Mouse (Mus musculus) cerebellum, postnatal 14 days (tissue): Measurements from ENCODE around the gene Mrps18b.

ENCODE experiments used
- DNase-seq, 2 experiments: peaks; one replicate each; pipeline ENCODE4 v3.0.0; 2021; ENCODE audit warnings: mixed read lengths in 2 of 2

Mrps18b gene

DNA sequence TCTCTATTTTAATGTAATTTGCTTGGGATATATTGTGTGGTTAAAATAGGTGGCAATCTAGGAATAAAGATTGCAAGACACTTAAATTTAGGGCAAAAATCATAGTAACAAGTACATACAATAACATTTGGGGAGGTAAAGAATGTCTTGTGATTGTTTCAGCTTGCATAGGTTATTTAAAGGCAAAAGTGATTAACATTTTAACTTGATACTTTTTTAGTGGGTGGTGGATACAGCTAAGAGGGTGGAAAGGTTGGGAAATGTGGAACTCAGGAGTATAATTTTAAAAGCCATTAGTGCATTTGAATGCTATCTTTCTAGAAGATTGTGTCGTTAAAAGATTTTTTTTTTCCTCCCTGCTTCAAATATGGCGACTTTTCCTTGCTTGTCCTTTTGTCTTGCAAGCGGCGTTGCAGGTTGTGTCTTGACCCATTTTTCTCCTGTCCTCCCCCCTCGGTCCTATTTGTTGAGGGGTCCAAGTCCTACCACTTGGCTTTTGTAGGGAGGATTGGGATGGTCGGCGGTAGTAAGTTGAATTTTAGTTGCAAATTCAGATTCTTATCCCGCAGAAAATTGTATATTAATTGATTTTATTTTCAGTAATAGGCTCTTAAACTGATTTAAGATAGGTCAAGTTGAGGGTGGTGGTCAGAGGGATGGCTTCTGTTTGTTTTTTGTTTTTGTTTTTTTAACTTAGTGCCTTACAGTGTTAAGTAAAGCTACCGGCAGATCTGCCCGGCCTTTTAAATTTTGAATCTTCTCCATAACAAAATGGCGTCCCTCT is 2.3 kb upstream of the Mrps18b start:
- peak; percentile 73 to 75 for DNase-seq

DNA sequence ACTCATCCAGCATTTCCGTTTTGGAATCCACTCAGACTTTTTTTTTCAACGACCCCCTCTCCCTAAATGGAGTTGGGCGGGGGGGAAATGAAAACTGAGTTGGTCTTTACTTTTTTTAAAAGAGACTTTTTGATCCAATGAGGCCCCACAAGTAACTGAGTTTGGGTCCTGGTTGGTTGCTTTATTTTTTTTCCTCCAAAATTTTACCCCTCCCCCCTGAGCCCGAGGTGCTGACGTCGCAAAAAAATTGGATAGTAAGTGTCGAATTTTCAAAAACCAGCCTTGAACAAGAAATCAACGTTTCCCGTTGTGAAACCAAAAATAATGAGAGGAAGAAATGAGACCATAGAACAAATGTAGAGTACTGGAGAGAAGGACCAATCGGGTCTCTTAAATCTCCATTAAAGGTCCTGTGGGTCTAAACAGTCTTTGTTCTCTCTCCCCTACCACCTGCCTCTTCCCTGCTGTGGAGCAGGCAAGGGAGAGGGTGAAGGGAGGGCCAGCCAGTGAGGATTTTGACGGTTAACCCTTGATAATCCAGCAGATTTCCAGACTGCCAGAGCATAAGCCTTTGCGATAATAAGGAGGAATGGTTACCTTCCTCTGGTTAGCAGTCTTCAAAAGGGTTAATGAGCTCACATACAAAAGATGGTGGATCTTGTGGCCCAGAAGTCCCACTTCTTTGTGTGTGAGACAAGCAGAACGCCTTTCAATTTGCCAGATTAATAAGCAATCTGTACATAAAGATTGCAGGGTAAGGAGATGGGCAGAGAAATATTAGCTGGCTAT is 1.5 kb upstream of the Mrps18b start:
- peak; percentile 84 to 85 for DNase-seq

DNA sequence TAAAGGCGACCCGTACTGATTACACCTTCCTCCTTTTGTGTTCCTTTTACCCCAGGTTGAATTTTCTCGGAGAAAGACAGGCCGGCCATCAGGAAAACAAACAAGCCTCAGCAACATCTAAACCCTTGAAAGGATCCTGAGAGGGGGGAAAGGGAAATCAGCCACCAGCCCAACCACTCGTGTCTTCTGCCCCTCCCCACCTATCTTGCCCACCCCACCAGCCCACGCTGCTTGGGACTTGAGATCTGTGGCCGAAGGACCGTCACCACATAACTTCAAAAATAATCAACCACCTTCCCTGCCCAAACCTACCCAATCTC is 914 bp upstream of the Mrps18b start:
- DNase-seq, result no peak

DNA sequence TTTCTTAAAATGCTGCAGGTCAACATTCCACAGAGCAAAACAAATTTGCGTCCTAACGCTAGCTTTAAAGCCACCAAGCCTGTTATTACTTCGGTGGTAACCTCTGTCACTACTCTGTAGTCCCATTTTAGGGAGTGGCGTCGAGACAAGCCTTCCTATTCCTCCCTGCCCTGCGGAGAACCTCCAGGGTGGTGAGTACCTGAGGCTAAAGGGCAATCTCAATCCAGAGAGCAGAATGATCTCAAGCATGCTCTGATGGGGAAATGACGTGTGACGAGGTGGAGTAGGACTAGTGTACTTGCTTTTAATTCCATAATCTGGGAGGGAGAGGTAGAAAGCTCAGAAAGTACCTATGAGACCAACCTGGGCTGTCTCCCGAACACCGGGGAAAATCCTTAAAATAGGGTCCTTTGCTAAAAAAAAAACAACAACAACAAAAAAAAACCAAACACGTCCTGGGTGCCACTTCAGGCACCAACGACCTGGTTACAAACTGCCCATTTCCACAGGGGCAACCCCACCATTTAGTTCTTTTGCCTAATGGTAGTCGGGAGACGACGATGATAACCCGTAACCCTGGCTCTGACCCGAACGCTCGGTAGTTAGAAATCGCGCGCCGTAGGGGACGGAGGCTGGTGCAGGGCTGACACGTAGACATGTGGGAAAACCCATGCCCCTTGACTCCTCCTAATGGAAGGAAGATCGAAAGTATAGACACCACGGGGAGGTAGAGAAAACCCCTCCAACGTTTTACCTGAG is 472 bp downstream of the Mrps18b start:
- DNase-seq, result no peak

DNA sequence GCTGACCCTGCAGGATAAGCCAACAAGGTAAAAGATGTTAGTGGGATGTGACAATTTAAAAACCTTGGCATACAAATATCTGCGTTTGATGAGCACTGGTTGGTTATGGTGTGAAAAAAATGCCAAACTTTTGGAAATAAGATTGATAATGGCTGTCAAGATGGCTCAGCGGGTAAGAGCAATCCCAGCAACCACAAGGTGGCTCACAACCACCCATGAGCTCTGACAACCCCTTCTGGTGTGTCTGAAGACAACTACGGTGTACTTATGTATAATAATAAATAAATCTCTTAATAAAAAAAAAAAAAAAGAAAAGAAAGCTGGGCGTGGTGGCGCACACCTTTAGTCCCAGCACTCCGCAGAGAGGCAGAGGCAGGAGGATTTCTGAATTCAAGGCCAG is 1.2 kb downstream of the Mrps18b start:
- no peak for DNase-seq

- peak; percentile 94 to 96 for DNase-seq
Measured at GRCm38 (mm10) chr17:35909919-35910369, 6.2 kb downstream of the Mrps18b start, which contains the start of gene Atat1. Gene Atat1 (minus strand): TSS chr17:35910075.

DNA sequence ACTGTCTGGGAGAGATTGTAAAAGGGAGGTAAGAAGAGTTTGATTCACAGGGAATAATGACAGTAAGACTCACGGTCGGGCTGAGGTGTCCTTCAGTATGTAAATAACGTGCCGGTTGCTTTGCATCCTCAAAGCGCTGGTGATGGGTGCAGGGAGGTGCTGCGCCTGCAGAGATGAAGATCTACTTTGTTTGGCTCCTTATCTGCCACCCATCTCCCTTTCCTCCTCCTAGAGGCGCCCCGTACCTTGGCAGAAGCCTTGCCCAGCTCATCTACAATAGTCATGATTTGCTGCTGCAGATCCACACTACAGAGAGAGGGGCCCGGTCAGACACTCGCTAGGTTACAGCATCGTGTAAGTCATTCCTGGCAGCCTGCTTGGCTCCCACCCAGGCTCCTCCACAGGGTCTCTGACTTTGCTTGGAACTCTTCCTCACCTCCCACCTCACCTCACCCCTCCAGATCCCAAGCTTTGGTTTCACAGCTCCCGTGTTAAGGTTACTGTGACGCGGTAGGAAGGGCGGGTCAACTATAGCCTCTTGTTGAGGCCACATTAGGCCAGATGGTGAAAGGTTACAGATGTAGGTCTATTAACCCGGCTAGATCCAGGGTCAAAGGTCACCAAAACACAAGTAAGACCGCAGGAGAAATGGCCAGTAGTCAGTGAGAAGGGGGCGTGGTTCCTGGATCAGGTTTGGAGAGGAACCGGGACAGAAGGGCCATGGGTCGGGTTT is 6.8 kb downstream of the Mrps18b start:
- peak; percentile 45 to 67 for DNase-seq

GRCm38 (mm10) chr17:35907609-35908008 is 8.6 kb downstream of the Mrps18b start:
- DNase-seq, result no peak

DNA sequence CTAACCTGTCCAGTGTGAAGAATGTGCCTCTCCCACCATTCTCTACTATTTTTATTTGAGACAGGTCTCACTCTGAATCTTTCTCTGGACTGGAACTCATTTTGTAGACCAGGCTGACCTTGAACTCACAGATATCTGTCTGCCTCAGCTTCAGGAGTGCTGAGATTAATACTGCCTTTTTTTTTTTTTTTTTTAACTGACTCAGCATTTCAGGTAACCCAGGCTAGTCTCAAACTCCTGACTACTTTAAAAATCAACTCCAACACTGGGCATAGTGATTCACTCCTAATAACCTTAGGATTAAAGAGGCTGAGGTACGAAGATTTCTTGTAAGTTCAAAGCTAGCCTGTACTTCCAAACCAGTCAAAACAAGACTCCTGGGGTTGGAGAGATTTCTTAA is 10.6 kb downstream of the Mrps18b start:
- no peak for DNase-seq

GRCm38 (mm10) chr17:35903992-35904355 is 12.2 kb downstream of the Mrps18b start:
- no peak for DNase-seq

GRCm38 (mm10) chr17:35903343-35903991 is 12.7 kb downstream of the Mrps18b start:
- no peak for DNase-seq

DNA sequence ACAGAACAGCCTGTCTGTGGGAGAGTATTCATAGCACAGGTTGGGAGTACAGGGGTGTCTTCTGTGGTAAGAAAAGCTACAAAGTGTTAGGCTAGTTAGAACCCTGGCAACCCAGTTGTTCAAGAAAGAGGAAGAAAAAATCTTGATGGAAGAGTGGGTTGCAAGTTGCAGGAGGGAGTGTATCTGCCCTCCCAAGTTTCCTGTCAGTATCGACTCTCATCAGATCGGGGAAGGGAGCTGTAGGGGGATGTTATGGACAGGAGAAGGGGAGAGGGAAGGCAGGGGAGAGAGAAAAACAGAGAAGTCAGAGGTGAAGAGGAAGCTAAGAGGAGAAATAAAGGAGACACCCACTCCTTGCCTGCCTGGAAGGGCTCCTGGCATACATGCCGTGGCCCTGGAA is 15.6 kb downstream of the Mrps18b start:
- no peak for DNase-seq

GRCm38 (mm10) chr17:35897644-35898573 is 18.3 kb downstream of the Mrps18b start:
- peak; percentile 55 to 68 for DNase-seq

- DNase-seq, result peak; percentile 93 to 97
Measured at GRCm38 (mm10) chr17:35896781-35897643, 19.2 kb downstream of the Mrps18b start, which contains the start of gene 2310061I04Rik. Gene 2310061I04Rik (minus strand): TSS chr17:35897431.

GRCm38 (mm10) chr17:35887725-35888124 is 28.5 kb downstream of the Mrps18b start:
- DNase-seq, result no peak

- no peak for DNase-seq
Measured at GRCm38 (mm10) chr17:35883777-35884176, 32.4 kb downstream of the Mrps18b start.

GRCm38 (mm10) chr17:35882924-35883323 is 33.3 kb downstream of the Mrps18b start:
- DNase-seq, result no peak

DNA sequence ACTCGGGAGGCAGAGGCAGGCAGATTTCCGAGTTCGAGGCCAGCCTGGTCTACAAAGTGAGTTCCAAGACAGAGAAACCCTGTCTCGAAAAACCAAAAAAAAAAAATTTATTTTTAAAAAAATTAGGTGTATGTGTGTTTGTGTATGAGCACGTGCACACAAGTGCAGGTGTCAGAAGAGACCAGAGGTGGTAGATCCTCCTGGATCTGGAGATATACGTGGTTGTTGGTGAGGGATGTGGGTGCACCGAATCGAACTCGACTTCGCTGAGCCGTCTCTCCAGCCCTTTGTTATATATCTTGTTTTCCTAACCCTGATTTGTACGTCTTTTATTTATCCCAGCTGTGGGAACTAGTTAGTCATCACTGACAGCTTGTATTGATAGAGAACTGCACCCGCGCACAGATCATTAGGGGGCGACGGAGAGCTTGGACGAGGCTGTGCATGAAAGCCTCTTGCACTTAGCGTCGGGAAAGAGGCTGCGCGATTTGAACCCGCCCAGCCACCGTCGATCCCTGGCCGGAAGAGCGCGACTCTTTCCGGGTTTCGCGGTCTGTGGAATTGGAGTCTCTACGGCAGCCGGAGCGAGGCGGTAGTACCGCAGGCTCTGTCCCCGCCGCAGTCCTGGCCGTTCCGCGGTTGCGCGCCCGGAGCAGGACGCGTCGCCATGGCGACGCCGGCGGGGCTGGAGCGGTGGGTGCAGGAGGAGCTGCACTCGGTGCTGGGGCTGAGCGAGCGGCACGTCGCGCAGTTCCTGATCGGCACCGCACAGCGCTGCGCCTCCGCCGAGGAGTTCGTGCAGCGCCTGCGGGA is 36.7 kb downstream of the Mrps18b start, which contains the start of gene Dhx16:
Gene Dhx16, plus strand, starts transcription at position 575 of the 813 bp plus-strand sequence.
- peak; percentile 97 to 99 for DNase-seq

GRCm38 (mm10) chr17:35874721-35875120 is 41.5 kb downstream of the Mrps18b start:
- peak; percentile 32 to 44 for DNase-seq
